Mouse (Mus musculus): ENCODE measurements around the gene Gm10197. TPM values are rescaled to one million over a fixed set of nuclear protein-coding genes. Genes with fewer than 3 reads are reported as not detected.

Gm10197 gene
- not detected in 2 replicates for polyA plus RNA-seq (2015; fragmentation: Nextera tagmentation; extraction: Ambion mirVana)

DNA sequence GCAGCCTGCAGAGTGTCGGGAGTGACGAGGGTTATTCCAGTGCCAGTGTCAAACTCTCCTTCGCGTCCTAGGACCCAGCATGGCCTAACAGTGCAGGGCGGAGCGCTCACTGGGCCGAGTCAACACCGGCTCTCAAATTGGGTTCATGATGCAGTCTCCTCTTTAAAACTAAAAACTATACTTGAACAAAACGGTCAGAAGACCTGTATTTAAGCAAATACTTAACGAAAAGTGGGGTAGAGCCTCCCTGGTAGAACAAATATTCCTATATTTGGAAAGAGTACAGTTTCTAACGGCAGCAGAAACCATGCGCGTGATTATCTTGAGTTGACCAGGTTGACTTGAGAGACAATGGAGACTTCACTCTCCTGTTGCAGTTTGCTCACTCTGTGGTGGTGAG is at the start of gene Gm10197:
Gene Gm10197 (minus strand): TSS at position 101 of the 400 bp plus-strand sequence.
- no peak within 1 kb of the TSS for H3K9ac ChIP-seq
- no peak within 1 kb of the TSS for H3K27ac ChIP-seq
- H3K4me3 ChIP-seq = no peak within 1 kb of the TSS
- H3K4me2 ChIP-seq = no peak within 1 kb of the TSS
- H3K4me1 ChIP-seq (replicated peaks) = peaks cover 12% of the 10 kb centered on the region
- ATAC-seq (ENCODE audit: low FRiP score) = no peak
- no peaks in the 10 kb centered on the region for H3K27me3 ChIP-seq
- peaks cover 44% of the 10 kb centered on the region for H3K36me3 ChIP-seq
- H3K9me3 ChIP-seq = no peaks in the 10 kb centered on the region
- 92% methylated on average over 13 of the region's 13 CpGs for WGBS

DNA sequence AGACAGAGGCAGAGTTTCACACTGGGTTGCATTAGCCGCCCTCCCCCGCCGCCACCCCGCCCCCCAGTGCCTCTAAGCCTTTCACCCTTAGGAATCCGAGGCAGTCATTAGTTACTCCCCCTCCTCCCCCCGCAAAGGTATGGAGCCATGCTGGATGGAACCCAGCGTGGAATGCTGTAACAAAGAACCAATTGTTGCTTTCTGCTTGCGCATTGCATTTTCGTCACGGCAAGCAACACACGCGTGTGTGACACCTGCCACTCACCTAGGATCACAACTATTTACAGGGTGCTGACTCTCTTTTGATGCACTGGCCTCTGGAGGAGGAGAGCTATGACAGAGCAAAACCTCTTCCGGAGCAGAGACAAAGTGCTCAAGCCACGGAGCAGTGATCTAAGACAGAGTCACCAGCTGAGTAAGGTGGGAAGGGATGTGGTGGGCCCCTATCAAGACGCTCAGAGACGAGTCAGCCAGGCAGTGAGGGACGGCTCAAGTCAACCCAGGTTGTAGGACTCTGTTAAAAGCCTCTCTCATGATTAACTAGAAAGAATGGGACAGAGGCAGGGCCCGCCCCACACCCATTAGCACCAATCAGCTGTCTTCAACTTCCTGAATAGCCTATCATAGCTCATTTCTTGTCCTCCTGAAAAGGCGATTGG is 49.5 kb upstream of the Gm10197 start:
- Histone ChIP-seq H3K36me3 (no peaks in the 10 kb centered on the region), H3K9me3 (no peaks in the 10 kb centered on the region), H3K4me2 (peak overlapping the region; percentile 92), H3K27ac (peak overlapping the region; percentile 66), H3K4me3 (peak overlapping the region; percentile 47), H3K4me1 (replicated peaks) (peaks cover 13% of the 10 kb centered on the region), H3K9ac (peak overlapping the region; percentile 65), H3K27me3 (peaks cover 23% of the 10 kb centered on the region; the same call in 1 of the 2 replicates)
- ATAC-seq (ENCODE audit: low FRiP score) = peak; percentile 94
- WGBS = 1% methylated on average over 19 of the region's 19 CpGs

- 52% methylated on average over 5 of the region's 5 CpGs for WGBS
- H3K4me2 ChIP-seq = no peak overlapping the region
- peaks cover 19% of the 10 kb centered on the region; the same call in 1 of the 2 replicates for H3K27me3 ChIP-seq
- H3K9ac ChIP-seq = no peak overlapping the region
- H3K27ac ChIP-seq = no peak overlapping the region
- ATAC-seq (ENCODE audit: low FRiP score) = no peak
- H3K36me3 ChIP-seq = no peaks in the 10 kb centered on the region
- no peak overlapping the region for H3K4me3 ChIP-seq
- H3K4me1 ChIP-seq (replicated peaks) = peaks cover 13% of the 10 kb centered on the region
- H3K9me3 ChIP-seq = no peaks in the 10 kb centered on the region
Measured at GRCm38 (mm10) chr19:53419834-53420233, 48.3 kb upstream of the Gm10197 start.

DNA sequence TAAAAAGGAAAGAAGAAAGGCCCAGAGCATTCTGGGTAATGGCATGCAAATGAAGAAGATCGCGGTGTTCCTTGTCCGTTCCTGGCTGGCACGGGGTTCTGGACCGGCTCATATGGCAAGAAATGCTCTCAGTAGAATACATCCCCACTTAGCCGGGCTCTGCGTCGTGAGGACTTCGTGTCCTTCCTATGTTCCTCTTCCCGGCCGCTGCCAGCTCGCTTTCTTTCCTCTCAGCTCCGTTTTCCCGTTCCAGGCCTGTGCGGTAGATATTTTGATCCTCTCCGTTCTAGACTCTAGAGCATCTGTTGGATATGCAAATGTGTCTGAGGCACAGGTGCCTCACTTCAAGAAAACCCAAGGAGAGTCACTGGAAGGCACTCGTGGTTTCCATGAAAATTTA is 43.6 kb upstream of the Gm10197 start:
- H3K4me3 ChIP-seq = no peak overlapping the region
- no peaks in the 10 kb centered on the region for H3K36me3 ChIP-seq
- no peak for ATAC-seq (ENCODE audit: low FRiP score)
- WGBS = 90% methylated on average over 17 of the region's 17 CpGs
- no peak overlapping the region for H3K9ac ChIP-seq
- no peaks in the 10 kb centered on the region for H3K9me3 ChIP-seq
- H3K27ac ChIP-seq = no peak overlapping the region
- H3K4me2 ChIP-seq = no peak overlapping the region
- H3K27me3 ChIP-seq = no peaks in the 10 kb centered on the region
- peaks cover 8% of the 10 kb centered on the region for H3K4me1 ChIP-seq (replicated peaks)

- H3K9me3 ChIP-seq = no peaks in the 10 kb centered on the region
- no peaks in the 10 kb centered on the region for H3K27me3 ChIP-seq
- peaks cover 8% of the 10 kb centered on the region for H3K4me1 ChIP-seq (replicated peaks)
- no peaks in the 10 kb centered on the region for H3K36me3 ChIP-seq
- H3K27ac ChIP-seq = no peak overlapping the region
- H3K4me2 ChIP-seq = no peak overlapping the region
- no peak for ATAC-seq (ENCODE audit: low FRiP score)
- 89% methylated on average over 11 of the region's 11 CpGs for WGBS
- H3K4me3 ChIP-seq = no peak overlapping the region
- H3K9ac ChIP-seq = no peak overlapping the region
Measured at GRCm38 (mm10) chr19:53414650-53415049, 43.1 kb upstream of the Gm10197 start.

DNA sequence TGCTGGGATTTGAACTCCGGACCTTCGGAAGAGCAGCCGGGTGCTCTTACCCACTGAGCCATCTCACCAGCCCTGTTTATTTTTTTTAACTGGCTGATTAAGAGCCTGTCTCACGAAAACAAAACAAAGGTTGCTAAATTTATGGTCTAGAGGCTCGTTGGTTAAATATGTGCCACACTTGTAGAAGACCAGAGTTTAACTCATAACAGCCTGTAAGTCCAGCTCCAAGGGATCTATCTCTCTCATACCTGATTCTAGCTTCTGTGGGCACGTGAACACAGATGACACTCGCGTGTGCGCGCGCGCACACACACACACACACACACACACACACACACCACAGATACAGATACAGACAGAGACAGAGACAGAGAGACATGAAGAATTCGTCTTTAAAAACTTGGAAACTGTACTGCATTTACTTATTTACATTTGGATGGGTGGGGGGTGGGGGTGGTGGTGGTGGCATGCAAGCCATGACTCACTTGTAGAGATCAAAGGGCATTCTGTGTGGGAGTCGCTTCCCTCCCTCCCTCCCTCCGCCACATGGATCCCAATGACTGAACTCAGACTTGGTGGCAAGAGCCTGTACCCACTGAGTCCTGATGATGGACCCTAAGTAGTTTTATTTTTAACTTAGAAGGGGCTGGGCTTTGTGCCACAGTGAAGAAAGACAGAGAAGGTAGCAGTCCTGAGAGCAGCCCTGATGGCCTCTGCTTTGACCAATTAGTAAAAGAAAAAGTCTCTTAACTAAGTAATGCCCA is 42.2 kb upstream of the Gm10197 start:
- no peak overlapping the region for H3K27ac ChIP-seq
- H3K4me3 ChIP-seq = no peak overlapping the region
- no peak for ATAC-seq (ENCODE audit: low FRiP score)
- H3K4me1 ChIP-seq (replicated peaks) = peaks cover 8% of the 10 kb centered on the region
- no peaks in the 10 kb centered on the region for H3K9me3 ChIP-seq
- H3K4me2 ChIP-seq = no peak overlapping the region
- no peaks in the 10 kb centered on the region for H3K27me3 ChIP-seq
- WGBS = 86% methylated on average over 15 of the region's 15 CpGs
- H3K36me3 ChIP-seq = no peaks in the 10 kb centered on the region
- H3K9ac ChIP-seq = no peak overlapping the region

DNA sequence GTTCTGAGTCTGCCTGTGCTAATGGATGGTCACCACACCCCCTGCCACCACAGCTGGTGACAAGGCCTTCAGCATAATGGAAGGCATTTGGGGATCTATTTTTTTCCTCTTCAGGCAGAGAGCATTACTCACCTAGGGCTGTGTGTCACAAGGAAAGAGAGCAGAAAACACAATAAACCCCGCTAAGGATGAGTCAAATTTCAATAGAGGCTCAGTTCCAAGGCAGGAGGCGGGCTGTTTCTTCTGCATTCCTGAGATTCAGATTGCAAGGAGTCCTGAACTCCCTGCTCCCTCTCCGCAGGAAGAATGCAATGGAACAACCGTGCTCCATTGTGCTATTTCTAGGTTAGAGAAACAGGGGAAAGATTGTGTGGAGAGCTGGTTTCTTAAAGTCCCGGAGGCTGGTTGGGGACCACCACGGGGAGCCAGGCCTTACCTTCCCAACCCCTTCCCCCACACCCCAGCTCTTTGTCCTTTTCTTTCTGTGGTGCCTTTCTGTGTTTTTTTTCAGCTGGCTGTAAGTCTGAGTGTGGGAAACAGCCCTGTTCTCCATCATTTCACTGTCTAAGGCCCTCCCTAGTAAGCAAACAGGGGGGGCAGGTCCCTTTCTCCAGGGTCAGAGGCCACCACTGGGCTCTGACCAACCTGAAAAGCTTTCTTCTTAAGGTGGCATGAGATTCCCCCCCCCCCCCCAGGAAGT is 40.7 kb upstream of the Gm10197 start:
- Histone ChIP-seq H3K9me3 (no peaks in the 10 kb centered on the region), H3K27ac (peak overlapping the region; percentile 56; the same call in 1 of the 2 replicates)
- WGBS = 5% methylated on average over 6 of the region's 6 CpGs

DNA sequence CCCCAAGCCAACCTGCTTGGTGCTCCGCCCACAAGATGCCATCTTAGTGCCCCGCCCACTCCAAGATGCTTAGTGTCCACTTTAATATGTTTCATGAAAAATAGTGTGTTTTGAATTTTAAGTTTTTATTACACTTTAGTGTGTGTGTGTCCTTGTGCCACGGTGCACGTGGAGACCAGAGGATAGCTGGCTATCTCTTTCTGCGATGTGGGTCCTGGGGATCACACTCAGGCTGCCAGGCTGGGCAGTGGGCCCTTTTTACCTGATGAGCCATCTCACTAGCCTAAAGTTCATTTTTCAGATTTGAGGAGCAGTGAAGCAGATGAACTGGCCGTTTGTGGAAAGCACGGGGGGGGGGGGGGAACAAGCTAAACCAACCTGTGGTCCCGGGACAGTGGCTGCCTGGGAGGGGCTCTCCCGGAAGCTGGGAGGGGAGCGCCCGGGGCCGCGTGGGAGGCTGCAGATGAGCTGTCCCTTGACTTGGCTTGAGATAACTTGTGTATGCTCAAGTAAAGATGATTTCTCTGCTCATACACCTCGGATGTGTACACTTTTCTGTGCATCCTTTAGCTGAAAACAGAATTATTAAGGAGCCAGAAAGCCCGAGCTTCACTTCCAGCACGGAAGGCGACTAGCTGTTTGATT is 38.2 kb upstream of the Gm10197 start:
- WGBS = 70% methylated on average over 17 of the region's 17 CpGs
- no peak overlapping the region for H3K9ac ChIP-seq
- no peak overlapping the region for H3K27ac ChIP-seq
- H3K4me2 ChIP-seq = no peak overlapping the region
- no peak for ATAC-seq (ENCODE audit: low FRiP score)
- H3K9me3 ChIP-seq = peaks cover 2% of the 10 kb centered on the region; the same call in 1 of the 2 replicates
- peaks cover 14% of the 10 kb centered on the region for H3K4me1 ChIP-seq (replicated peaks)
- no peaks in the 10 kb centered on the region for H3K27me3 ChIP-seq
- no peak overlapping the region for H3K4me3 ChIP-seq
- H3K36me3 ChIP-seq = no peaks in the 10 kb centered on the region

More for the DNA sequence above, 40.7 kb upstream of the Gm10197 start:
- Histone ChIP-seq H3K4me1 (replicated peaks) (peaks cover 8% of the 10 kb centered on the region), H3K4me2 (no peak overlapping the region), H3K36me3 (no peaks in the 10 kb centered on the region), H3K9ac (no peak overlapping the region), H3K27me3 (no peaks in the 10 kb centered on the region), H3K4me3 (no peak overlapping the region)
- no peak for ATAC-seq (ENCODE audit: low FRiP score)

DNA sequence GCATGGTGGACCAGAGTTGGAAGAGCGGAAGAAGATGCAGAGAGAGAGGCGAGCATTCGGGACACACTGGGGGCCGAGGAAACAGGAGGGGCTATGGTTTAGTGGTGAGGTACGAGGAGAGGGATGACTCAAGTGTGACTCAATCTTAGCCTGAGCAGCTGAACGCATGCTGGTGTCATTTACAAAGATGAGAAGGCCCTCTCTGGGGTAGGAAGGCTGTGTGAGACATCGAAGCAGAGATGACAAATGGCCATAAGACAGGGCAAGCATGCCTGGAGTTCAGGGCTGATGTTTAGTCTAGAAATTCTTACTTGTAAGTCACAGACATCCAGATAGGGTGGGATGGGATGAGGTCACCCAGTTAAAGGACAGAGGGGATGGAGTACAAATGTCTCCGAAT is 36.8 kb upstream of the Gm10197 start:
- H3K4me2 ChIP-seq = no peak overlapping the region
- 93% methylated on average over 8 of the region's 8 CpGs for WGBS
- H3K9me3 ChIP-seq = peaks cover 5% of the 10 kb centered on the region; the same call in 1 of the 2 replicates
- peaks cover 14% of the 10 kb centered on the region for H3K4me1 ChIP-seq (replicated peaks)
- no peak overlapping the region for H3K9ac ChIP-seq
- ATAC-seq (ENCODE audit: low FRiP score) = no peak
- H3K27ac ChIP-seq = no peak overlapping the region
- no peak overlapping the region for H3K4me3 ChIP-seq
- no peaks in the 10 kb centered on the region for H3K36me3 ChIP-seq
- no peaks in the 10 kb centered on the region for H3K27me3 ChIP-seq

GRCm38 (mm10) chr19:53407350-53407749 is 35.8 kb upstream of the Gm10197 start:
- Histone ChIP-seq H3K4me3 (no peak overlapping the region), H3K36me3 (no peaks in the 10 kb centered on the region), H3K4me2 (no peak overlapping the region), H3K27me3 (no peaks in the 10 kb centered on the region), H3K27ac (no peak overlapping the region), H3K4me1 (replicated peaks) (peaks cover 11% of the 10 kb centered on the region), H3K9ac (no peak overlapping the region), H3K9me3 (peaks cover 5% of the 10 kb centered on the region; the same call in 1 of the 2 replicates)
- 86% methylated on average over 2 of the region's 2 CpGs for WGBS
- ATAC-seq (ENCODE audit: low FRiP score) = no peak

GRCm38 (mm10) chr19:53405810-53406209 is 34.2 kb upstream of the Gm10197 start:
- Histone ChIP-seq H3K27ac (no peak overlapping the region), H3K9me3 (peaks cover 5% of the 10 kb centered on the region; the same call in 1 of the 2 replicates), H3K9ac (no peak overlapping the region), H3K27me3 (no peaks in the 10 kb centered on the region), H3K36me3 (no peaks in the 10 kb centered on the region), H3K4me2 (no peak overlapping the region), H3K4me1 (replicated peaks) (peaks cover 5% of the 10 kb centered on the region), H3K4me3 (no peak overlapping the region)
- ATAC-seq (ENCODE audit: low FRiP score) = no peak
- 84% methylated on average over 2 of the region's 2 CpGs for WGBS
